Mouse (Mus musculus): ENCODE data around the gene Gpank1. TPM values are rescaled to one million over a fixed set of nuclear protein-coding genes. Genes with fewer than 3 reads are reported as not detected.

Gpank1 gene
- 76.2 and 161 TPM in 2 replicates for polyA plus RNA-seq (2012; ENCODE audit: low replicate concordance)

GRCm38 (mm10) chr17:35121143-35121799 lies at the start of gene Gpank1:
TSS of gene Gpank1 (plus strand) at chr17:35121455.

DNA sequence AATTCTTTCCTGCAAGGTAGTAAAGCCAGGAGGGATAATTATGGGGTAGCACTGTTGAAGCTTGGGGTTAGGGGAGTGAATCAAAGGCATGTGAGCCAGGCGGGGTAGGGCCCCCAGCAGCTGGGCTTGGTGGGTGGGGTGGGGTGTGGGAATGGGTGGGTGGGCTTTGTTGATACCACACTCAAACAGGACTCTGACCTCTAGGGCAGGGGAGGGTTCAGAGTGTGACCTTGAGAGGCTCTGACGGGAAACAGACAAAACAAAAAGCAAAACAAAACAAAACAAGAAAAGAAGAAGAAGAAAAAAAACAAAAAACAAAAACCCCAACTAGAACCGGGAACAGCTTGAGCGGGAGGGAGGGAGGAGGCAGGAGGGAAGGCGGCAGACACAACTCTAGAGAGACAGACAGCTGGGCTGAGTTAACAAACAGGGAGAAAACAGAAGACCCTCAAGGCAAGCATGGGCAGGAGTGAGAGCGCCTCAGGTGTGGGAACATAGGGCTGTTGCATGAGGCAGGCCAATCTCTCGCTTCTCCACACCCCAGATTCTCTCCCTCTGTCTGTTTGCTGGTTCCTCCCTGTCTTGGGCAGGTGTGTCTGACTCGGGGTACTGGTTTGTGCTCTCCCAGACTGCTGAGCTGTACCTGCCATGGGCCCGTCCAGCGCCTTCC lies 44.6 kb upstream of the Gpank1 start, which contains the start of gene Ly6g6e:
Gene Ly6g6e (plus strand): TSS at position 396 of the 670 bp plus-strand sequence.

GRCm38 (mm10) chr17:35077786-35078233 lies 43.4 kb upstream of the Gpank1 start, which contains the start of gene Ly6g6d:
TSS of gene Ly6g6d (minus strand) at chr17:35078065.

GRCm38 (mm10) chr17:35085208-35085865 lies 35.9 kb upstream of the Gpank1 start, which contains the start of gene Ly6g6f:
TSS of gene Ly6g6f (minus strand) at chr17:35085610.

DNA sequence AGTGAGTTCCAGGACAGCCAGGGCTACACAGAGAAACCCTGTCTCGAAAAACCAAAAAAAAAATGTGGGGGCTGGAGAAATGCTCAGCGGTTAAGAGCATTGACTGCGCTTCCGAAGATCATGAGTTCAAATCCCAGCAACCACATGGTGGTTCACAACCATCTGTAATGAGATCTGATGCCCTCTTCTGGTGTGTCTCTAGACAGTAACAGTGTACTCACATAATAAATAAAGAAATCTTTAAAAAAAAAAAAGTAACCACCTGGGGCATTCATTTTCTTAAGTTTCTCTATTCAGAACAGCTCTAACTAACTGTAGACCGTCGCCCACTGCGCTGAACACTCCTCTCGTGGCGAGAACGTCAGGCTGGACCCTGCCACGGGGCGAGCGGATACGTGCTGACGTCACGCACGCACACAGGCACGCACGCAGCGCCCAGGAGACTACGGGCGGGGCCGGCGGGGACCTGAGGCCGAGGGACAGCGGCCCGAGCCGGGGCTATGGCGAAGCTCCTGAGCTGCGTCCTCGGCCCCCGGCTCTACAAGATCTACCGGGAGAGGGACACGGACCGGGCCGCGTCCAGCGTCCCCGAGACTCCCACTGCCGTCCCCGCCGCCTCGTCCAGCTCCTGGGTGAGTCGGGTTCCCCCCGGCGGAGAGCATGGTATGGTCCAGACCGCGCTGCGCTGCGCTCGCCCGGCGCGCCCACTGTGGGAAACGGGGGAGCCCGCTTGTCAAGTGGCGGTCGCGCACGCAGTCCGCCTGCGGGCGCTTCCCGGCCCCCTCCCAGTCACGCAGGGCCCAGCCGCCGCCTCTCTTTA lies 32.2 kb upstream of the Gpank1 start, which contains the start of gene Abhd16a:
Gene Abhd16a (plus strand): TSS at position 439 of the 820 bp plus-strand sequence.

GRCm38 (mm10) chr17:35108097-35108496 lies 13.2 kb upstream of the Gpank1 start, which contains the start of gene Ly6g5c:
TSS of gene Ly6g5c (plus strand) at chr17:35108279.

DNA sequence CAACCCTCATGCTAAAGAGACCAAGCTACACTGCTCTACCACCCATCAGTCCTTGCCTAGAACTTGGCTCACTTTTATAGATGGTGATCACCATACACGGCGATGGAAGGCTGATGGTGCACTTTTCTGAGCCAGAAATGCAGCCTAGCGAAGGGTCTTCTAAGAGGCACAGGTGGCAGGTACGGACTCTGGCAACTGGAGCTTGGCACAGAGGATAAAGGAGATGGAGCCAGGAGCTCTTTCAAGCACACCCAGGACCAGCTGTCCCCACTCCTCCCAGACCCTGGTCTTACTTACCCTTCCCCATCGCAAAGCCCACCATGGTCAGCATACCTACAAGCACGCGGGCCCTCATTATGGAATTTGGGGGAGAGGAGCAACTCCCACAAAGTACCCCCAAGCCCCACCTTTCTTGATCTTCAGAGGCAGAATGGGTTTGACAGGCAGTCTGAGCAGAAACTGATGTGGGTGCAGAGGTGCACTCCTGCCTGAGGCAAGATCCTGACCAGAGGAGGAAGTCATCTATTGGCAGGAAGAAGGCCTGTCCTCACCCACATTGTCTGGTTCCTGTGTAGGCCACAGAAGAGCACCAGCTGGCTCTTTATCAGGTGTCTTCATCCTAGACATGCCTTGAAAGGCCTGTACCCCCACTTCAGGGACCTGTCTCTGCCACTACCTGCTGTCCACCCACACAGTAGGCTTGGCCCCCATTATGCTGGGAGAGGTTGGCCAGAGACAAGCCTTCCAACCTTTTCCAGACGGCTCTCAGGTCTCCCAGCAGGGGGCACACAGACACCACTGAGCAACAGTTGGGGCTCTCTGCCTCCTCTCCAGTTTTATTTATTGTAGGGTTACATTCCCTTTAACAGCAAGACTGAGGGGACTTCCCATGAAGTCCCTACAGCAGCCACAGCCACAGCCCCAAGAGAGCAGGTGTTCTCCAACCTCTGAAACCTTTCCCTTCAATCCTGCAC lies 5.9 kb upstream of the Gpank1 start, which contains the start of gene Ly6g5b:
Gene Ly6g5b (minus strand): TSS at position 383 of the 974 bp plus-strand sequence.

DNA sequence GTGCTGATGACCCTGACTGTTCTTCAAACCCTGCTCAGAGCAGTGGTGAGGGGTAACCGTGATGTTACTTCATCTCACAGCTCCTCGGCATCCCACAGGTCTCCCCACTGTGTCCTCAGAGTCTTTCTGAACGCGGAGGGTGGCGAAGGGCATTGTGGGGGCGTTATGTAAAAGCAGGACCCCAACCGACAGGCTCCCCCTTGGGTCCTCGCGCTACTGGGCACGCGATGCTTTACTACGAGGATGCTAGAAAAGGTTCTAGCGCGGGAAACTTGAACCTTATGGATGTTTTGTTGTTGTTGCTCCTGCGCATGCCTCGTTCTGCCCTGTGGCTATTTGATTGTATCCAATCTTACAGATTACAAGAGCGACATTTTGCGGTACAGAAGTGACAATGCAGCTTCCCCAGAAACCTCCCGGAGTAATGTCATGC lies 632 bp downstream of the Gpank1 start, which contains the start of gene Csnk2b:
Gene Csnk2b (minus strand): TSS at position 183 of the 433 bp plus-strand sequence.

DNA sequence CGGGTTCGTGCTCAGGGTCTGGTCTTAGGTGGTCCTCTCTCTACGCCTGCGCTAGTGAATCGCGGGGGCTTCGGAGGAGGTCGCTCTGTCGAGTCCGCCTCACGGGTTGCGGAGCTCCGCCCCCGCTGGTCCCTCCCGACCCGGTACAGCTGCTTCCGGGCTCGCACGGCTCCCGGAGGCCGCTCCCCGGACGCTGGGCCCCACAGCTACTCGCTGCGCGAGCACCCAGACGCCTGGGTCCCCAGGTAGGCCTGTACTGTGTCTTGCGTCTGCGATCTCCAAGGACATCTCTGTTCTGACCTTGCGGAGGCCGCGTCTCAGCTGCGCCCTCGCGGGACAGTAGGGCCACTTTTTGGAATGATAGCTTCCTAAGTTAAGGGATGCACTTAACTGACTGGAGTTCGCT lies 5.0 kb downstream of the Gpank1 start, which contains the start of gene D17H6S53E:
Gene D17H6S53E (plus strand): TSS at position 168 of the 406 bp plus-strand sequence.

DNA sequence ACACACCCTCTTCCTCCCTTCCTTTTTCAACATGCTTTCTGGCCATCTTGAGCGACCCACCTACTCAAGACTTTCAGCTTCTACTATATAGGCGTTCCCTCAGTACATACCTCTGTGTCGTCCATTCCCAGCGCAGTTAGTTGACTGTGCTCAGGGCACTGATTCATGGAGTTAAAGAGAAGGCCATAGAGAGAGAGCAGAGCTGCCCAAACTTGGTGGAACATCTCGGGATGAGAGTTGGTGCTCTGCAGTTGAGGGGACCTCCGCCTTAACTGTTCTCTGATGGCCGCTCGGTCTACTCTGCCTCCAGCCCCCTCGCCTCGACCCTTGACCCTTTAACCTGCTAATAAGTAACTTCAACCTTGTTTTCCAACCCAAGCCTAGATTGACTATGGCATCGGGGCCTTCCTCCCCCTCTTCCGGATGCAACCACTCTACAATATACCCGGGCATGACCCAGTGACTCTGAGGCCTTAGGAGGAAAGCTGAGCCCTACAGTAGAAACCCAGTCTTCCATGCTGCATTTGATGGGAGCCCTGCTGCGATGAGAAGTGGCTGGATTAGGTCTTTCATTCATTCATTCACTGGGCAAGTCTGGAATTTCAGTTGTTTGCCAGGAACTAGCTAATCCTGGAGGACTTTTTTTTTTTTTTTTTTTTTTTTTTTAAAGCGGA lies 10.4 kb downstream of the Gpank1 start, which contains the start of gene Apom:
Gene Apom (minus strand): TSS at position 551 of the 674 bp plus-strand sequence.

DNA sequence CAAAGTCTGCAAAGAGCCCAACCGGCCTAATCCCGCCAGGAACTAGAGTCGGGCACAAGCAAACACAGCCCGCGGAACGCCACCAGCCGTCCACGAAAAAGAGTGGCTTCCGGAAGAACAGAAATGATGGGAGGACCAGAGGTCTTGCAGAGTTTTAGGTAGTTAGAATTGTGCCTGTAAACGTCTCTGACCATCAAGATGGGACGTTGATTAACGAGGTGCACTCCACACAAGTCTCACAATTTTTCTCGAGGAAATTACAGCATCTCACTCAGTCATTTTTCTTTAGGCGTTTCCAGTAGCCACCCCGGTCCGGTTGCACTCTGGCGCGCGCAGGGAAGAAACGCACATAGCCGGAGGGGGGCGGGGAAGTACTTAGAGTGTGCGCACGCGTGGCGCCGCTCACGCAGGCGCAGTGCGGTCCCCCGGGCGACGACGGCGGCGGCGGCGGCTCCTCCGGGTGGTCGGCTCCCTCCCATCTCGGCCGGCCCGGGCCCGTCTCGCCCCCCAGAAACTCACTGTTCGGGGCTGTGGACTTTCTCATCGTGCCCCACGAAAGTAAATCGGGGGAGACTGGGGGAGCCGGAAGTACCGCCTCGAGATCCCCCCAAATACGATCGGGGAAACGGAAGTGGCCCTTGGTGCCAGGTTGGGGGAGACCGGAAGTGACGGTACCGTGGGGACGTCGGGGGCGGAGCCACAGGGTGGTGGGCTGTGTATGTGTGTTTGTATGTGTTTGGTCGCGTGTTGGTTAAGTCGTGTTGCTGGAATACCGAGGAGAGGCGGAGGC lies 13.7 kb downstream of the Gpank1 start, which contains the start of gene Bag6:
Gene Bag6 (plus strand): TSS at position 378 of the 790 bp plus-strand sequence.

DNA sequence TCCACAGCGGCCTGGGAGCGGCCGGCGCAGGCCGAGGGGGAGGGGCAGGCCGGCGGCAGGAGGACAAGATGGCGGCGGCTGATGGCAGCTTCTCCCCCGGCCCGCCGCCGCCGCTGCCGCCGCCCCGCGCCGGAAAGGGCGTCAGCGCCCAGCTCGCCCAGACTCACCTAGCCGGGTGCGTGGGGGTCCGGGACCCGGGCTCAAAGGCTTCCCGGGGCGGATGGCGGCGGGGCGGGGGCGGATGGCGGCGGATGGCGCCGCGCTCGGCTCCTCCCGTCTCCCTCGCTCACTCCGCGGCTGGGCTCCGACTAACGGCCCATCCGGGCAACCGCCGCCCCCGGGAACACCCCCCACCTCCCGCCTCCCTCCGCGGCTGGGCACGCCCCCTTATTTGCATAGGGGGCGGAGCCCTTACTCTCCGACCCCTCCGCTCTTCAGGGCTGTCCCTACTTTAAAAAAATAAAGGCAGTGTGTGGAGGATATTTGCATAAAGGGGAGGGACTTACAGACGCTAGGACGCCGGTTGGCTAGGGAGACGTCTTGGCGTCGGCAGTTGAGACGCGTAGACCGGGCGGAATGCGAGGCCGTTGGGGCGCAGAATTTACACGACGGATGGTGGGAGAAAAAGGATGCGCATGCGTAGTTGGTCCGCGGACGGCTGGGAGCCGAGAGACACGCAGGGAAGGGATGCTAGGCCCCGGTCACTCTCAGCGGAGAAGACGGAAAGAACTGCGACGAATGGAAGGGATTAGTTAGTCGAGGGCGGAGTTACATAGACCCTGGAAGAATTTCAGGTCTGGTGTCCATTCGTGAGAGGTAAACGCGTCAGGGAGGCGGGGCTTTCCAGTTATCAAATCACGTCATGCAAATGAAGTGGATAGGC lies 43.6 kb downstream of the Gpank1 start, which contains the start of gene Prrc2a:
Gene Prrc2a (minus strand): TSS at position 330 of the 883 bp plus-strand sequence.

Other genes starting within 250 kb of the Gpank1 start
- 12.3 and 13.4 TPM in 2 replicates for gene Zbtb12, start 242.0 kb upstream of the Gpank1 start, polyA plus RNA-seq (2012; ENCODE audit: low replicate concordance)
- gene Gm20547, start 239.4 kb upstream of the Gpank1 start, polyA plus RNA-seq (2012; ENCODE audit: low replicate concordance): 0.10 TPM in 1 of 2 replicates, not detected in the other
- gene C2, start 223.2 kb upstream of the Gpank1 start, polyA plus RNA-seq (2012; ENCODE audit: low replicate concordance): 1.6 and 6.5 TPM in 2 replicates
- gene Ehmt2, start 223.0 kb upstream of the Gpank1 start, polyA plus RNA-seq (2012; ENCODE audit: low replicate concordance): 299 and 719 TPM in 2 replicates
- not detected in 2 replicates for gene Slc44a4, start 207.0 kb upstream of the Gpank1 start, polyA plus RNA-seq (2012; ENCODE audit: low replicate concordance)
- gene Neu1, start 190.2 kb upstream of the Gpank1 start, polyA plus RNA-seq (2012; ENCODE audit: low replicate concordance): 46.6 and 61.8 TPM in 2 replicates
- 3.0 and 6.4 TPM in 2 replicates for gene Hspa1b, start 162.2 kb upstream of the Gpank1 start, polyA plus RNA-seq (2012; ENCODE audit: low replicate concordance)
- not detected in 2 replicates for gene Gm20481, start 151.5 kb upstream of the Gpank1 start, polyA plus RNA-seq (2012; ENCODE audit: low replicate concordance)
- 0.68 and 2.2 TPM in 2 replicates for gene Hspa1a, start 149.3 kb upstream of the Gpank1 start, polyA plus RNA-seq (2012; ENCODE audit: low replicate concordance)
- not detected in 2 replicates for gene Hspa1l, start 148.8 kb upstream of the Gpank1 start, polyA plus RNA-seq (2012; ENCODE audit: low replicate concordance)
- 51.7 and 75.3 TPM in 2 replicates for gene Lsm2, start 139.6 kb upstream of the Gpank1 start, polyA plus RNA-seq (2012; ENCODE audit: low replicate concordance)
- gene Vars, start 120.5 kb upstream of the Gpank1 start, polyA plus RNA-seq (2012; ENCODE audit: low replicate concordance): 768 and 1,214 TPM in 2 replicates
- 0.51 and 1.3 TPM in 2 replicates for gene Vwa7, start 104.9 kb upstream of the Gpank1 start, polyA plus RNA-seq (2012; ENCODE audit: low replicate concordance)
- 93.8 and 249 TPM in 2 replicates for gene Sapcd1, start 93.4 kb upstream of the Gpank1 start, polyA plus RNA-seq (2012; ENCODE audit: low replicate concordance)
- gene Msh5, start 74.7 kb upstream of the Gpank1 start, polyA plus RNA-seq (2012; ENCODE audit: low replicate concordance): 54.6 and 127 TPM in 2 replicates
- gene Clic1, start 71.5 kb upstream of the Gpank1 start, polyA plus RNA-seq (2012; ENCODE audit: low replicate concordance): 161 and 172 TPM in 2 replicates
- gene Ddah2, start 62.4 kb upstream of the Gpank1 start, polyA plus RNA-seq (2012; ENCODE audit: low replicate concordance): 6.4 and 6.5 TPM in 2 replicates
- 0.17 TPM in 1 of 2 replicates, not detected in the other for gene Ly6g6c, start 56.1 kb upstream of the Gpank1 start, polyA plus RNA-seq (2012; ENCODE audit: low replicate concordance)
- 0.16 and 0.42 TPM in 2 replicates for gene Mpig6b, start 55.3 kb upstream of the Gpank1 start, polyA plus RNA-seq (2012; ENCODE audit: low replicate concordance)
- not detected in 2 replicates for gene Ly6g6e, start 44.6 kb upstream of the Gpank1 start, polyA plus RNA-seq (2012; ENCODE audit: low replicate concordance)
- not detected in 2 replicates for gene Ly6g6d, start 43.4 kb upstream of the Gpank1 start, polyA plus RNA-seq (2012; ENCODE audit: low replicate concordance)
- gene Ly6g6f, start 35.8 kb upstream of the Gpank1 start, polyA plus RNA-seq (2012; ENCODE audit: low replicate concordance): not detected in 2 replicates
- 115 and 170 TPM in 2 replicates for gene Abhd16a, start 32.2 kb upstream of the Gpank1 start, polyA plus RNA-seq (2012; ENCODE audit: low replicate concordance)
- not detected in 2 replicates for gene Ly6g5c, start 13.2 kb upstream of the Gpank1 start, polyA plus RNA-seq (2012; ENCODE audit: low replicate concordance)
- gene Ly6g5b, start 6.0 kb upstream of the Gpank1 start, polyA plus RNA-seq (2012; ENCODE audit: low replicate concordance): 0.24 and 0.66 TPM in 2 replicates
- 50.0 and 73.9 TPM in 2 replicates for gene Csnk2b, start 598 bp downstream of the Gpank1 start, polyA plus RNA-seq (2012; ENCODE audit: low replicate concordance)
- 21.2 and 21.9 TPM in 2 replicates for gene D17H6S53E, start 4.9 kb downstream of the Gpank1 start, polyA plus RNA-seq (2012; ENCODE audit: low replicate concordance)
- gene Apom, start 10.6 kb downstream of the Gpank1 start, polyA plus RNA-seq (2012; ENCODE audit: low replicate concordance): 0.18 and 0.28 TPM in 2 replicates
- 414 and 841 TPM in 2 replicates for gene Bag6, start 13.7 kb downstream of the Gpank1 start, polyA plus RNA-seq (2012; ENCODE audit: low replicate concordance)
- gene Prrc2a, start 43.4 kb downstream of the Gpank1 start, polyA plus RNA-seq (2012; ENCODE audit: low replicate concordance): 1,121 and 1,280 TPM in 2 replicates
- 7.8 and 19.1 TPM in 2 replicates for gene Aif1, start 54.6 kb downstream of the Gpank1 start, polyA plus RNA-seq (2012; ENCODE audit: low replicate concordance)
- gene Lst1, start 67.0 kb downstream of the Gpank1 start, polyA plus RNA-seq (2012; ENCODE audit: low replicate concordance): 28.4 and 125 TPM in 2 replicates
- 883 and 1,534 TPM in 2 replicates for gene Ltb, start 73.0 kb downstream of the Gpank1 start, polyA plus RNA-seq (2012; ENCODE audit: low replicate concordance)
- gene Tnf, start 80.6 kb downstream of the Gpank1 start, polyA plus RNA-seq (2012; ENCODE audit: low replicate concordance): 8.2 and 10.3 TPM in 2 replicates
- gene Lta, start 83.9 kb downstream of the Gpank1 start, polyA plus RNA-seq (2012; ENCODE audit: low replicate concordance): 20.2 and 29.6 TPM in 2 replicates
- gene Gm16181, start 99.4 kb downstream of the Gpank1 start, polyA plus RNA-seq (2012; ENCODE audit: low replicate concordance): not detected in 2 replicates
- 2.8 and 6.8 TPM in 2 replicates for gene Atp6v1g2, start 112.2 kb downstream of the Gpank1 start, polyA plus RNA-seq (2012; ENCODE audit: low replicate concordance)
- 35.2 and 66.9 TPM in 2 replicates for gene Nfkbil1, start 114.3 kb downstream of the Gpank1 start, polyA plus RNA-seq (2012; ENCODE audit: low replicate concordance)
- gene Ddx39b, start 120.3 kb downstream of the Gpank1 start, polyA plus RNA-seq (2012; ENCODE audit: low replicate concordance): 174 and 194 TPM in 2 replicates
- gene H2-D1, start 141.3 kb downstream of the Gpank1 start, polyA plus RNA-seq (2012; ENCODE audit: low replicate concordance): 496 and 1,202 TPM in 2 replicates
- gene H2-Q1, start 198.9 kb downstream of the Gpank1 start, polyA plus RNA-seq (2012; ENCODE audit: low replicate concordance): 21.1 and 21.9 TPM in 2 replicates
- gene H2-Q2, start 220.8 kb downstream of the Gpank1 start, polyA plus RNA-seq (2012; ENCODE audit: low replicate concordance): 3.7 and 12.2 TPM in 2 replicates